Mouse (Mus musculus) CH12.LX (cell line): ENCODE measurements around the gene Iqch.

Experiments
- CTCF ChIP-seq, 2 experiments: IDR thresholded peaks in 1 of 2; conservative IDR thresholded peaks in 1 of 2; 2 replicates each; pipeline ENCODE4 v1.5.1; 2011 to 2012; ENCODE audit warnings: low read depth in 2 of 2, low read length in 2 of 2, improper control_type of control experiment in 1 of 2, inconsistent platforms in 1 of 2, mild to moderate bottlenecking in 1 of 2, moderate library complexity in 1 of 2
- TCF12 ChIP-seq: IDR thresholded peaks from 2 replicates; pipeline ENCODE4 v1.6.1; 2014; ENCODE audit warnings: low read depth, mild to moderate bottlenecking, inconsistent platforms, low read length, improper control_type of control experiment
- ZKSCAN1 ChIP-seq: IDR thresholded peaks from 2 replicates; pipeline ENCODE4 v1.6.1; 2012; ENCODE audit warnings: low read depth, inconsistent platforms, low read length, improper control_type of control experiment, borderline replicate concordance

- TF ChIP-seq CTCF (conservative IDR thresholded peaks at IDR 0.05 in 1 of 2, IDR thresholded peaks at IDR 0.05 in 1 of 2; ENCODE audit: low read depth in 2 of 2, low read length in 2 of 2) = peak in 1 of 2 experiments; percentile 48; a peak in 2 of 4 replicates
- no peak for TF ChIP-seq ZKSCAN1
- TF ChIP-seq TCF12 = 0 out of 2 replicates have a peak, but pooled peaks have one; percentile 39
Measured at GRCm38 (mm10) chr9:63421096-63421736, 181.1 kb downstream of the Iqch start.
